Mouse (Mus musculus) lung, postnatal 0 days (tissue): ENCODE results near the gene Gm10097.

ENCODE experiments used
- CTCF ChIP-seq: IDR thresholded peaks from 2 replicates; pipeline ENCODE4 v1.5.1; 2016; ENCODE audit warnings: antibody characterized with exemption, mild to moderate bottlenecking
- EP300 ChIP-seq: IDR thresholded peaks from 2 replicates; pipeline ENCODE4 v1.6.1; 2016; ENCODE audit warnings: antibody characterized with exemption, mild to moderate bottlenecking, control low read depth

DNA sequence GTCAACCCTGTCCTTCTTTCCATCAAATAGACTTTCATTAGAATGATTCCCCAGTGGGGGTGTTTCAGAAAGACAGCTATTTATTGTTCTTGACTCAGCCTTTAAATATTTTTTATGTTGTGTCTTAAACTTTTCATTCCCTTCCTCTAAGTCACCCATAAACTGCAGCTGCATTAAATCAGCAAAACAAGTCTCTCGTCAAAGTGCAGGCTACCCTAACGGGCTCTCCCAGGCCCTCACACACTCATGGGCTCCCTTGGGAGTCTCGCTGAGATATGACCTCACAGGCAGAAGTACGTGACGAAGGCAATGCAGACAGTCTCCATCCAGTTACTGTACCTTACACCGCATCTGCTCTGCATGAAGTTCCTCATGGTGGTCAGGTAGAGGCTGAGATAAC, 17.3 kb downstream of the Gm10097 start:
- TF ChIP-seq CTCF = no peak
- TF ChIP-seq EP300 = no peak
